Mouse (Mus musculus) layer of hippocampus, postnatal 10 days (tissue): ENCODE data around the gene Eya3. TPM values are rescaled to one million over a fixed set of nuclear protein-coding genes. Genes with fewer than 3 reads are reported as not detected.

Experiments
- DNase-seq, 2 experiments: peaks; one replicate each; pipeline ENCODE4 v3.0.0; 2021; ENCODE audit warnings: low spot score in 2 of 2
- total RNA-seq, 2 experiments: library from RNA; stranded (reverse); gene quantifications; 2 replicates each; pipeline ENCODE4 v1.2.3; 2021

The Eya3 gene
- total RNA-seq, 2 experiments from 2014 or later = 16.3 to 23.3 TPM

DNA sequence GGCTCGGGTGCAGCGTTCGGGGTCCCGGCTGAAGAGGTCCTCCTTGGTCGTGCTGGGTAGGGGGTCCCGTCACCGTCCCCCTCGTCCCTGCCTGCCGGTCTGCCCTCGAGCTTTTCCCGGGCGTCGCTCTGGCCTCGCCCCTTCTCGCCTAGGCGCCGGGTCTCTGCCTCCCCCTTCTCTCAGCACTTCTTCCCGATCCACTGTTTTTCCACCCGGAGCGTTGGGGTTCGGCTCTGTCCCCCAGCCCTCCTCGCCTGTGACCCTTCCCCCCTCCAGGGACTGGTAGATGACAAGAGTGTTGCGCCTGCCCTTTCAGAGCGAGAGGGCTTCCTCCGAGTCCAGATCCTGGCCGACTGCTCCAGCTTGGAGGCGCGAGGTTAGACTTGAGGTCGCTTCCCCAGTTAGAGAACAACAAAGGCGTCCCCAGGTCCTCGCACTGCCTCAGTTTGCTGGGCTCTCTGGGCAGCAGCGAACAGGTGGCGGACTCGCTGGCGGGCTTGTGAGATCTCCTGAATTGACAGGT is 465 bp downstream of the Eya3 start:
- DNase-seq = no peak

- DNase-seq = no peak
These were observed 8.7 kb downstream of the Eya3 start for GRCm38 (mm10) chr4:132647439-132647838.

- DNase-seq = no peak
These were observed 10.6 kb downstream of the Eya3 start for GRCm38 (mm10) chr4:132649271-132649999.

- no peak for DNase-seq
These were observed 14.1 kb downstream of the Eya3 start for GRCm38 (mm10) chr4:132652842-132653241.

GRCm38 (mm10) chr4:132653799-132654198 is 15.0 kb downstream of the Eya3 start:
- DNase-seq = no peak

DNA sequence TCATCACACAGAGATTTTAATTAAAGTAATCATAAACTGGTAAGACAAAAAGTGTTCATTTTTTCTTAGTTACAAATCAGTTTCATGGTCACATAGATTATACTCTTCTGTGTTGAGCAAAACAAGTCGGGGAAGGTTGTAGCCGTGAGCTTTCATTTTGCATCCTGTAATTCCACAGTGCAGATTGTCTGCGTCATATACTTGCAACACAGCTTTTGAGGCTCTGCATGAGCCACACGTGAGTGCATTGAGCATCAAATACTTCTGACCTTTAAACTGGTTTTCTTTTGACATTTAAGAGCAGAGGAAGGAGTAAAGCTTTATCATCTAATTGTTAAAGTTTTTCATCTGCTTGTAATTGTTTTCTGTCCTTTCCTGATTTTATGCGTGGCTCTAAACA is 16.5 kb downstream of the Eya3 start:
- no peak for DNase-seq

DNA sequence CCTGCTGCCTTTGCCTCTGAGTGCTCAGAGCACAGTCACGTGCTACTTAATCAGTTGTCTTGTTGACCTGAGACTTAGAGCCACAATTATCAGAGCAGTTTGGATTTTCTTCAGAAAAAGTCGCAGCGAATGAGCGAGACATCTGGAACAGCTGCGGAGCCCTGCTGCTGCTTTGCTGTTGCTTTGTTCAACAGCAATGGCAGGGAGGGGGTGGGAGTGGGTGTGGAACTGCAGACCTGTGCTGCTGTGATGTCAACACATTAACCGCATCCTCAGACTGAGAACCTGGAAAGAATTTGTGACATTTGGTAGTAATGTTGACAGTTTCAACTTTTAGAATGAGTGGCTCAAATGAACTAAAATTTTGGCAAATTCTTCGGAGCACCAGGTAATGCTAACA is 20.3 kb downstream of the Eya3 start:
- no peak for DNase-seq

DNA sequence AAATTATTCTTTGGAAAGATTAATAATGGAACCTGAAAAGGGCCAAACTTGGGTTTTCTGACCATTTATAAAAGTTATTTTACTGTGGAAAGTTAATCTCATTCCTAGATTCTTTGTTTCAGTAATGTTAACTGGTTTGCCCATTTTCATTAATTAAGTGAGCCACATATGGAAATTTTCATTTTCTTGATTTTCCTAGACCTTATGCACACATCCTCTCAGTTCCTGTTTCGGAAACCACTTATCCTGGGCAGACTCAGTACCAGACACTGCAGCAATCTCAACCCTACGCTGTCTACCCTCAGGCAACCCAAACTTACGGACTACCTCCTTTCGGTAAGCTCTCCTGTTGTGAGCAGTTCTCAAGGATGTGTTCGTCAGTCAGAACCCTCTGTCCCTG is 33.9 kb downstream of the Eya3 start:
- no peak for DNase-seq

GRCm38 (mm10) chr4:132676771-132677539 is 38.2 kb downstream of the Eya3 start:
- DNase-seq = peak; percentile 16 to 28

DNA sequence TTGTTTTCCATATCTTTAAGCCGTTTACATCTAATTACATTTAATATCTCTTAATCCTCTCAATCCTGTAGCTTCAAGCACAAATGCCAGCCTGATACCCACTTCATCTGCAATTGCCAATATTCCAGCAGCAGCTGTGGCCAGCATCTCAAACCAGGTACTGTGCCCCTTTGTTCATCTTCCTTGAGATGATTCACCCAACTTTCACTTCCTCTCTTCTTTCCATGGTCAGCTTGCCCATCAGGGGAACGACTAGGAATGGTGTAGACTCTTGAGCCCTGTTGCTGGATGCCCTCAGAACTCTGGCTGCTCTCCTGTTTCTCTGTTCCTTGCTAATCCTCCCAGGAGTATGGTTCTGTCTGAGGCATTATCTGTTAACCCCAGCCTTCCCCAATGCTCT is 50.8 kb downstream of the Eya3 start:
- DNase-seq = no peak

DNA sequence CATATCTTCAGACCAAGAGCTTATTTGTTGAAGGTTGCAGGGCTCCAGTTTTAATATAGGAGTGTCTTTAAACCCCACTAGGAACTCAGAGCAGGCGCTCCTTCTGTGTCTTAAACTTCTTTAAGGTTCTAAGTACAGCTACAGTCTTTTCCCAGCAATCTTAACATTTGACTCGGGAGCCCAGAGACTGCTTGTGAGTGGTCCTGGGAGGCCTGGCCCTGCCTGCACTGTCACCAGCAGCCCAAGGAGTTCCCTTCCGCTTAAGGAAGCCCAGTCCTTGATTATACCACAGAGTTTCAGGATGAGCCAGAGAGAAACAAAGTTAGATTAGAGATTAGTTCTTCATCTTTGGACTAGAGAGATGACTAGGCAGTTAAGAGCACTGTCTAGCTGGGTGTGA is 54.6 kb downstream of the Eya3 start:
- DNase-seq = no peak

DNA sequence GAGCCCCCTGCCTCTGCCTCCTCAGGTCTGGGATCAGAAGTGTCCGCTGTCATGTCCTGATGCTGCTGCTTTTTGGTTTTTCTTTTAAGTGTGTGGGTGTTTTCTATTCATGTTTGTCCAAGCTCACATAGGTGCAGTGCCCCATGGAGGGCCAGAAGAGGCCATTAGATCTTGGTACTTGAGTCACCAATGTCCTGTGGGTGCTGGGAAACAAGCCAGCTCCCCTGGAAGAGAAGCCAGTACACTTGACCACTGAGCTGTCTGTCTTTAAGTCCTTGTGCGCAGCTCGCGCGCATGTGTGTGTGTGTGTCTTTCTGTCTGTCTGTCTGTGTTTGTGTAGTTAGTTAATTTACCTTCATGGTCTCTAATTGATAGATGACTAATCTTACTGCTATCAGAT is 63.3 kb downstream of the Eya3 start:
- DNase-seq = no peak

- no peak for DNase-seq
These were observed 68.1 kb downstream of the Eya3 start for GRCm38 (mm10) chr4:132706885-132707284.

GRCm38 (mm10) chr4:132713181-132713580 is 74.4 kb downstream of the Eya3 start:
- no peak for DNase-seq

GRCm38 (mm10) chr4:132718251-132718650 is 79.5 kb downstream of the Eya3 start:
- DNase-seq = no peak

GRCm38 (mm10) chr4:132728233-132728632 is 89.4 kb downstream of the Eya3 start:
- DNase-seq = no peak

GRCm38 (mm10) chr4:132731616-132732015 is 92.8 kb downstream of the Eya3 start:
- no peak for DNase-seq

GRCm38 (mm10) chr4:132732148-132732684 is 93.4 kb downstream of the Eya3 start, which contains the start of gene Xkr8:
Gene Xkr8 (minus strand): TSS chr4:132732546.
- DNase-seq = peak; percentile 73 to 87

DNA sequence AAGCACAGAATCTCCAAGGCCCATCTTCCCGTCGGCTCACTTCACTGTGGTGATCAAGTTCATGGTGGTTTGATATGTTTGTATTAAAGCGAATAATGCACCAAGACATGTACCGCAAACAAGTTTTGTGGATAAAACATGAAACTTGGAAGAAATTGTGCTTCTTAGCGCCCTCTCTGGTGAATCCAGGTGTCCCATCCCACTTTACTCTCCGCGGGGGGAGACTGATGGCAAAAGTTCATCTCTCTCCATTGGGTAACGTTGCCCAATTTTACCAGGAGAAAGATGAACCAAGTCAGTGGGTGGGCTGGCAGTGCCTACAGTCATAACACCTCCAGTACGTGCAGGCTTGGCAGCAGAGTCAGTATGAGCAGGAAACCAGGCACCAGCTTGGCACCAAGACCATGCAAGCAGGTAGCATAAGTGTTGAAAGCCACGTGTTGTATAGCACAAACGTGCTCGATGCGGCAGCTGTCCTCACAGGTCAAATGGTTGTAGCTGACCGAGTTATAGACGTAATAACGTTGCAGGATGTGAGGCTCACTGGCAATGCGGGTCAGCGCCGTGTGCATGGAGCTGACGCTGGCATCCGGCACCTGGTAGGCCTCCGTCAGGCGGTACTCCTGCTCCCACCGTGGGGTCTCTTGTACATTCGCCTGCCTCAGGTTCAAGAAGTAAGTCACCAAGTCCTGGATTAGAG is 94.4 kb downstream of the Eya3 start:
- DNase-seq = no peak

GRCm38 (mm10) chr4:132734766-132735165 is 96.0 kb downstream of the Eya3 start:
- DNase-seq = no peak

DNA sequence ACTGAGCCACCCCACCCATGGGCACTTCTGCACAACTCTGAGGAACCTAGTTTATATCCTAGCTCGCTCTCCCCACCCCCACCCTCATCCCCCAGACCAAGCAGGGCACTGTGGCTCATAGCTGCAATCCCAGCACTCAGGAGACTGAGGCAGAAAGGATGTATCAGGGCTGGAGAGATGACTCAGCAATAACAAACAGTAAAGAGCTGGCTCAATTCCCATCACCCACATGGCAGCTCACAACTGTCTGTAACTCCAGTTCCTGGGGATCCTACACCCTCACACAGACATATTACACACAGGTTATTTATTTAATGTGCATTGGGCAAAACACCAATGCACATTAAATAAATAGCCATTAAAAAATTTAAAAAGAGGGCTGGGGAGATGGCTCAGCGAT is 96.6 kb downstream of the Eya3 start:
- no peak for DNase-seq

GRCm38 (mm10) chr4:132735894-132736293 is 97.1 kb downstream of the Eya3 start:
- no peak for DNase-seq
